Mouse (Mus musculus): ENCODE results near the gene Sh2d1a. TPM values are rescaled to one million over a fixed set of nuclear protein-coding genes. Genes with fewer than 3 reads are reported as not detected.
A peak's percentile ranks its signal among the peaks of the same experiment; 100 is the strongest.

The Sh2d1a gene
- polyA plus RNA-seq, 1 experiment from 2014 or later: not detected

DNA sequence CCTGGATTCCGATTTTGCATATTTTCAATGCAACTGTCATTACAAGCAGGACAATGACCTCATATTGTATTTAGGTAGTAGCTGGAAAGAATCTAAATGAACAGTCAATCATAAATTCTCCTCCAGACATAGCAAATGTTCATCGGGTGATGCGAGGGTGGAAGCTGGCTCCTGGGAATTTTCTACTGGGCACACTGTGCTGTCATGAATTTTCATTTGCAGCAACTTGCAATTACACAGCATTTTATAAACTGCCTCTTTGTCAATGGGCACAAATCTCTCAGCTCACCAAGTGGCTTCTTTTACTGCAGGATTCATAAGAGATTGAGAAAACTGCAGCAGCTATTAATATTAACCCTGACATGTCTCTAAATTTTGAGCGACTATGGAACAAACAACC lies 28.4 kb downstream of the Sh2d1a start:
- no peak overlapping the region for H3K9ac ChIP-seq (ENCODE audit: low read depth, low read length)
- 78% methylated on average over 4 of the region's 4 CpGs for WGBS (ENCODE audit: insufficient replicate concordance)
- H3K4me3 ChIP-seq (ENCODE audit: low read depth, low read length): no peak overlapping the region
- H3K36me3 ChIP-seq (ENCODE audit: control insufficient read depth, insufficient read depth, low read length): no peaks in the 10 kb centered on the region
- H3K9me3 ChIP-seq (replicated peaks; ENCODE audit: control insufficient read depth, low read length): no peaks in the 10 kb centered on the region
- H3K4me2 ChIP-seq: no peak overlapping the region
- H3K27ac ChIP-seq (ENCODE audit: low read depth, low read length): no peak overlapping the region
- H3K27me3 ChIP-seq (ENCODE audit: control insufficient read depth, insufficient read depth, low read length): no peaks in the 10 kb centered on the region
- no peaks in the 10 kb centered on the region for H3K4me1 ChIP-seq (ENCODE audit: control insufficient read depth, insufficient read depth, low read length)
- ATAC-seq (replicated peaks; ENCODE audit: insufficient number of reproducible peaks, low FRiP score, low TSS enrichment): no peak

DNA sequence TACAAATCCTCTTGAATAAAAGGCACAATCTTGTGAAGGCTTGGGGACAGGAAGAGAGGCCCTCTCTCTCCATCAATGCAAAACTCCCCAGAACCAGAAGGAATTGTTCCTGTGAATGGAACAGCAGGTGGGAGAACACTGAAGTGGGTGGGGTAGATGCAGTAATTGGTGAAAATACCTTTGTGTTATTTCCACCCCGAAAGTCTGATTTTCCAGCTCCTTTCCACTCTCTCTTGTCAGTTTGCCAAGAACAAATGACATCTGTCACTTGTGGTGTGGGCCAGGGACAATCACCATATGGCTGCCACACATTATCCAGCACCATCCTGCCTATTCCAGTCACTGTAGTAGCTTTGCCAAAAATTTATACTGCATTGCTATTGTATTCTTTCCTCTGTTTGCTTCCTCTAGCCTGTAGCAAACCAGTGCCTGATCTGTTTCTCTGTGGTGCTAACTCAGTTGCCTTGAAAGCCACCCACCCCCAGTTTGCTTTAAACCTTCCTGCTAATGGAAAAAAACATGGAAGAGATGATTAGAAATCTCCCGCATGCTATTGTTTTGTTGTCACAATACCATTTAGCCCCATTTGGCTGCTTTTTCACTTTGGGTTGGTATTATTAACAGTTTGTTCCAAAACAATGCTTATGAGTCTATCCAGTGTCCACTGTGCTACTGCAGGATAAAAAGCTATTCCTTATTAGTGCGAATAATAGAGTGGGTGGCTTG lies 37.9 kb downstream of the Sh2d1a start:
- Histone ChIP-seq H3K27ac (ENCODE audit: low read depth, low read length) (no peak overlapping the region), H3K4me3 (ENCODE audit: low read depth, low read length) (0 out of 2 replicates have a peak overlapping the region, but pooled peaks have one; percentile 8), H3K4me1 (ENCODE audit: control insufficient read depth, insufficient read depth, low read length) (no peaks in the 10 kb centered on the region), H3K36me3 (ENCODE audit: control insufficient read depth, insufficient read depth, low read length) (no peaks in the 10 kb centered on the region), H3K27me3 (ENCODE audit: control insufficient read depth, insufficient read depth, low read length) (no peaks in the 10 kb centered on the region), H3K9me3 (replicated peaks; ENCODE audit: control insufficient read depth, low read length) (no peaks in the 10 kb centered on the region), H3K4me2 (peak overlapping the region; percentile 40), H3K9ac (ENCODE audit: low read depth, low read length) (no peak overlapping the region)
- no peak for ATAC-seq (replicated peaks; ENCODE audit: insufficient number of reproducible peaks, low FRiP score, low TSS enrichment)
- 38% methylated on average over 3 of the region's 3 CpGs for WGBS (ENCODE audit: insufficient replicate concordance)

DNA sequence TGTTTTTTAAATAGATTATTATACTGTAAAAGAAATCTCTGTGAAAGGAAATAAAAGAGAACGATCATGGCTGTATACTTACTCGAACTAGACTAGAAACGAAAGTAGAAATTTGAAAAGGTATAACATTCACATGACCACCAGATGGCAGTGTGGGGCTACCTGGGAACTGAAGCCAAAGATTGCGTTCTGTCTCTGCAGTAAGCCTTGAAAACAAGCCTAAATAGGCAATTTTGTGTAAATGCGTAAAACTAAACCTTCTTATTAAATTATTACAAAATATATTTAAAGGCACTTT lies 38.5 kb downstream of the Sh2d1a start:
- H3K27ac ChIP-seq (ENCODE audit: low read depth, low read length): no peak overlapping the region
- no peaks in the 10 kb centered on the region for H3K36me3 ChIP-seq (ENCODE audit: control insufficient read depth, insufficient read depth, low read length)
- H3K4me1 ChIP-seq (ENCODE audit: control insufficient read depth, insufficient read depth, low read length): no peaks in the 10 kb centered on the region
- ATAC-seq (replicated peaks; ENCODE audit: insufficient number of reproducible peaks, low FRiP score, low TSS enrichment): no peak
- no peak overlapping the region for H3K9ac ChIP-seq (ENCODE audit: low read depth, low read length)
- H3K27me3 ChIP-seq (ENCODE audit: control insufficient read depth, insufficient read depth, low read length): no peaks in the 10 kb centered on the region
- peak overlapping the region; percentile 40 for H3K4me2 ChIP-seq
- 0 out of 2 replicates have a peak overlapping the region, but pooled peaks have one; percentile 8 for H3K4me3 ChIP-seq (ENCODE audit: low read depth, low read length)
- WGBS (ENCODE audit: insufficient replicate concordance): 46% methylated on average over 5 of the region's 5 CpGs
- H3K9me3 ChIP-seq (replicated peaks; ENCODE audit: control insufficient read depth, low read length): no peaks in the 10 kb centered on the region

DNA sequence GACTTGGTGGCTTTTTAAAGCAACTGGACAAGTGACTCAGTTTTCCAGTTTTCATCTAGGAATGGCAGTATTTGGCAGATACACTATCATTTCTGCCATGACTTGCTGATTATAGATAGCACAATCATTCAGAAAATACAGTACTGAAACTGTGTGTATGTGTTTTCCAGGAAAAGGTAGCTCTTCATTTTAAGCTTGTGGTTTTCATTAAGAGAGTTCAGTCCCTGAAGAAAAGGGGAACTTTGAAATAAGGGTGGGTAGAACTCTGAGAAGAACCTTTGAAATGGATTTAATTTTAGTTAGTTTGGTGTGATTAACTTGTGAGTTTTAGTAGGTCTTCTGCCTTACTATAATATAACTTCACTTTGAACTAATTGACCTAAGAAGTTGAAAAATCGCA lies 42.8 kb downstream of the Sh2d1a start:
- ATAC-seq (replicated peaks; ENCODE audit: insufficient number of reproducible peaks, low FRiP score, low TSS enrichment): no peak
- 81% methylated on average over 1 of the region's 1 CpGs for WGBS (ENCODE audit: insufficient replicate concordance)

DNA sequence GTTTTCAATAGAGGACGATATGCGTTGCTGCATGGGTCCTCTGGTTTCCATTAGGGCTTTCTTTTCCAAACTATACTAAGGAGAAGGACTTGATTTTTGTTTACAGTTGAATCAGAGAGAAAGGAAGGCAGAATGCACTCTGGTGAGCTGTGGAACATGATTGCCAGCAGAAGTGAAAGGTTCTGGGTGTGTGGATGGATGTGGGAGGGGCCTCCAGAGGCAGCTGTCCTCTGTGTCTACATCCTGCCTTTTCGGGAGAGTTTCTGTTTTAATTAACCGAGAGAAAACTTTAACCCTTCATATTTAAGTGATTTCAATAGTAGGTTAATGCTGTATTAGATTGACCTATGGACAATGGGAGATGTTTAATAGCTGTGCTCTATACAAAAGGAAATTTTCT lies 46.3 kb downstream of the Sh2d1a start:
- no peaks in the 10 kb centered on the region for H3K9me3 ChIP-seq (replicated peaks; ENCODE audit: control insufficient read depth, low read length)
- no peaks in the 10 kb centered on the region for H3K27me3 ChIP-seq (ENCODE audit: control insufficient read depth, insufficient read depth, low read length)
- no peak overlapping the region for H3K27ac ChIP-seq (ENCODE audit: low read depth, low read length)
- no peak for ATAC-seq (replicated peaks; ENCODE audit: insufficient number of reproducible peaks, low FRiP score, low TSS enrichment)
- no peak overlapping the region for H3K9ac ChIP-seq (ENCODE audit: low read depth, low read length)
- H3K4me1 ChIP-seq (ENCODE audit: control insufficient read depth, insufficient read depth, low read length): no peaks in the 10 kb centered on the region
- 66% methylated on average over 4 of the region's 4 CpGs for WGBS (ENCODE audit: insufficient replicate concordance)
- H3K4me2 ChIP-seq: no peak overlapping the region
- H3K36me3 ChIP-seq (ENCODE audit: control insufficient read depth, insufficient read depth, low read length): no peaks in the 10 kb centered on the region
- H3K4me3 ChIP-seq (ENCODE audit: low read depth, low read length): no peak overlapping the region

More for the DNA sequence above, 42.8 kb downstream of the Sh2d1a start:
- Histone ChIP-seq H3K36me3 (ENCODE audit: control insufficient read depth, insufficient read depth, low read length) (no peaks in the 10 kb centered on the region), H3K27ac (ENCODE audit: low read depth, low read length) (no peak overlapping the region), H3K27me3 (ENCODE audit: control insufficient read depth, insufficient read depth, low read length) (no peaks in the 10 kb centered on the region), H3K4me3 (ENCODE audit: low read depth, low read length) (no peak overlapping the region), H3K4me2 (no peak overlapping the region), H3K9ac (ENCODE audit: low read depth, low read length) (no peak overlapping the region), H3K4me1 (ENCODE audit: control insufficient read depth, insufficient read depth, low read length) (no peaks in the 10 kb centered on the region), H3K9me3 (replicated peaks; ENCODE audit: control insufficient read depth, low read length) (no peaks in the 10 kb centered on the region)

DNA sequence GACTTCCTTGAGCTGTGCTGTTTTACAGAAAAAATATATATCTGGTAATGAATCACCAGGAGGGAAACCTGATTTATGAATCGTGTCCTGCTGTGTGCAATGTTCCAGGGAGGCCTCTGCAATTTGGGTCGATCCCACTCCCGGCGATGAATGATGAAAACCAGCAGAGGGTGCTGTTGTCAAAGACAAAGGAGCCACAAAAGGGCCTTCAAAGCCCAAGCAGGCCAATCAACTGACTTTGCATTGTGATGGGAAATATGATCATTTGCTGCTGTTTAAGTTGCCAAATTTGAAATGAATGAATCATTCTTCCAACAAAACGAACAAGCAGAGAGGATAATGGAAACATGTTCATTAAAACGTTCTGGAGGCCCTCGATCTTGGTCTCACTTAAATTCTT lies 55.0 kb downstream of the Sh2d1a start:
- Histone ChIP-seq H3K4me3 (ENCODE audit: low read depth, low read length) (no peak overlapping the region), H3K27me3 (ENCODE audit: control insufficient read depth, insufficient read depth, low read length) (no peaks in the 10 kb centered on the region), H3K9me3 (replicated peaks; ENCODE audit: control insufficient read depth, low read length) (no peaks in the 10 kb centered on the region), H3K9ac (ENCODE audit: low read depth, low read length) (no peak overlapping the region), H3K36me3 (ENCODE audit: control insufficient read depth, insufficient read depth, low read length) (no peaks in the 10 kb centered on the region), H3K4me1 (ENCODE audit: control insufficient read depth, insufficient read depth, low read length) (no peaks in the 10 kb centered on the region), H3K27ac (ENCODE audit: low read depth, low read length) (no peak overlapping the region), H3K4me2 (no peak overlapping the region)
- WGBS (ENCODE audit: insufficient replicate concordance): 25% methylated on average over 7 of the region's 7 CpGs
- ATAC-seq (replicated peaks; ENCODE audit: insufficient number of reproducible peaks, low FRiP score, low TSS enrichment): no peak

DNA sequence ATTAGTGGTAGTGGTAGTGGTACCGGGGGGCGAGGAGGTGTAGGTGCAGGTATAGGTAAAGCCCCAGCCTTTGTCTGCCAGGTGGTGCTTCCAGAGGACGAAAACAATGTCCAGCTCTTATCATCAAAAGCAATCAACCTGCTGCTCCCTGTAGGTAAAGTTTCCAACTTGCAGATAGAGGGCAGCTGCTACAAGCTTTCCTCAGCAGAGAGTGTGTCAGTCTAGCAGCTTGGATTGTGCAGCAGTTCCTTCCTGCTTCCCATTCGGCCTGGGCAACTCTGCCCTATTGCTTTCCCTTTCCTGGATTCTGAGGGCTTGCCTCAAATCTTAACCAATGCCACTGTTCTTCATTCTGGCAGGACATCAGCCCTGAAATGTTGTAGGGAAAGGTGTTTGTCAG lies 56.4 kb downstream of the Sh2d1a start:
- Histone ChIP-seq H3K9me3 (replicated peaks; ENCODE audit: control insufficient read depth, low read length) (no peaks in the 10 kb centered on the region), H3K4me1 (ENCODE audit: control insufficient read depth, insufficient read depth, low read length) (no peaks in the 10 kb centered on the region), H3K27ac (ENCODE audit: low read depth, low read length) (no peak overlapping the region), H3K36me3 (ENCODE audit: control insufficient read depth, insufficient read depth, low read length) (no peaks in the 10 kb centered on the region), H3K4me2 (no peak overlapping the region), H3K27me3 (ENCODE audit: control insufficient read depth, insufficient read depth, low read length) (no peaks in the 10 kb centered on the region), H3K9ac (ENCODE audit: low read depth, low read length) (no peak overlapping the region), H3K4me3 (ENCODE audit: low read depth, low read length) (no peak overlapping the region)
- no peak for ATAC-seq (replicated peaks; ENCODE audit: insufficient number of reproducible peaks, low FRiP score, low TSS enrichment)
- WGBS (ENCODE audit: insufficient replicate concordance): 53% methylated on average over 4 of the region's 4 CpGs

Other genes starting within 250 kb of the Sh2d1a start
- not detected in 2 replicates for gene Tex13c2, start 12.8 kb upstream of the Sh2d1a start, polyA plus RNA-seq (2014; fragmentation: Nextera tagmentation; extraction: Ambion mirVana)